Mouse (Mus musculus): ENCODE data around the gene Atxn1. TPM values are rescaled to one million over a fixed set of nuclear protein-coding genes. Genes with fewer than 3 reads are reported as not detected.

Atxn1 gene
- total and polyA plus RNA-seq, 3 experiments: 8.0 to 13.1 (median 9.7) TPM

- peak; percentile 21 for DNase-seq (ENCODE audit: extremely low read depth)
- dilution Hi-C loops (cut with MboI; ENCODE audit: extremely low pct_ligation_motif_present, extremely low pct_unique_long_range_greater_than_20kb, low sequenced_read_pairs): no loop called here
These were observed 364.4 kb downstream of the Atxn1 start for GRCm38 (mm10) chr13:45600443-45600842.

GRCm38 (mm10) chr13:45599831-45600230 is 365.0 kb downstream of the Atxn1 start:
- Histone ChIP-seq H3K36me3 (replicated peaks in 1 of 2; ENCODE audit: control insufficient read depth in 1 of 2, insufficient read depth in 1 of 2, low read length in 1 of 2) (peaks cover 4 to 54% of the 10 kb centered on the region in 2 experiments), H3K79me2 (replicated peaks; ENCODE audit: control insufficient read depth, extremely low read depth, insufficient read depth, poor library complexity, severe bottlenecking) (no peaks in the 10 kb centered on the region; the same call in 1 of the 2 replicates), H3K4me3 (replicated peaks in 1 of 3; ENCODE audit: low read depth in 2 of 3, low read length in 2 of 3, poor library complexity in 1 of 3) (no peak overlapping the region), H3K27me3 (replicated peaks) (no peaks in the 10 kb centered on the region), H3K9me3 (replicated peaks; ENCODE audit: low read length) (no peaks in the 10 kb centered on the region), H3K4me1 (ENCODE audit: control insufficient read depth in 1 of 2, insufficient read depth in 2 of 2) (peaks cover 0 to 11% of the 10 kb centered on the region in 2 experiments; a peak in 1 of 4 replicates), H3K27ac (ENCODE audit: insufficient read depth, low read depth) (no peak overlapping the region), H3K4me2 (ENCODE audit: insufficient read depth, low read depth, poor library complexity, severe bottlenecking) (no peak overlapping the region), H3K9ac (ENCODE audit: insufficient read depth, low read depth) (no peak overlapping the region)
- DNase-seq (ENCODE audit: extremely low read depth): no peak
- no peak for TF ChIP-seq MAZ (IDR thresholded peaks at IDR 0.05; ENCODE audit: low read depth, low read length)
- no peak for TF ChIP-seq ETS1 (conservative IDR thresholded peaks at IDR 0.05; ENCODE audit: low read depth, low read length)
- TF ChIP-seq EP300 (IDR thresholded peaks at IDR 0.05; ENCODE audit: low read length): no peak
- in situ Hi-C loops (cut with MboI; ENCODE audit: low pct_ligation_motif_present, low pct_unique_long_range_greater_than_20kb, low sequenced_read_pairs): no loop called here
- dilution Hi-C loops (cut with MboI; ENCODE audit: extremely low pct_ligation_motif_present, extremely low pct_unique_long_range_greater_than_20kb, low sequenced_read_pairs): no loop called here

More at GRCm38 (mm10) chr13:45600443-45600842, 364.4 kb downstream of the Atxn1 start:
- Histone ChIP-seq H3K4me1 (ENCODE audit: control insufficient read depth in 1 of 2, insufficient read depth in 2 of 2) (peaks cover 0 to 11% of the 10 kb centered on the region in 2 experiments; a peak in 1 of 4 replicates), H3K9ac (ENCODE audit: insufficient read depth, low read depth) (no peak overlapping the region), H3K4me2 (ENCODE audit: insufficient read depth, low read depth, poor library complexity, severe bottlenecking) (no peak overlapping the region), H3K79me2 (replicated peaks; ENCODE audit: control insufficient read depth, extremely low read depth, insufficient read depth, poor library complexity, severe bottlenecking) (no peaks in the 10 kb centered on the region; the same call in 1 of the 2 replicates), H3K27ac (ENCODE audit: insufficient read depth, low read depth) (no peak overlapping the region), H3K27me3 (replicated peaks) (no peaks in the 10 kb centered on the region), H3K4me3 (replicated peaks in 1 of 3; ENCODE audit: low read depth in 2 of 3, low read length in 2 of 3, poor library complexity in 1 of 3) (no peak overlapping the region), H3K36me3 (replicated peaks in 1 of 2; ENCODE audit: control insufficient read depth in 1 of 2, insufficient read depth in 1 of 2, low read length in 1 of 2) (peaks cover 6 to 55% of the 10 kb centered on the region in 2 experiments), H3K9me3 (replicated peaks; ENCODE audit: low read length) (no peaks in the 10 kb centered on the region)
- in situ Hi-C loops (cut with MboI; ENCODE audit: low pct_ligation_motif_present, low pct_unique_long_range_greater_than_20kb, low sequenced_read_pairs): no loop called here
- TF ChIP-seq MEF2A (IDR thresholded peaks at IDR 0.05; ENCODE audit: borderline replicate concordance, low read depth, low read length) (no peak), ZC3H11A (IDR thresholded peaks at IDR 0.05; ENCODE audit: low read depth, low read length) (no peak), JUN (IDR thresholded peaks at IDR 0.05; ENCODE audit: insufficient read depth, low read depth, low read length) (no peak), RAD21 (IDR thresholded peaks at IDR 0.05; ENCODE audit: low read depth, low read length) (no peak), GABPA (IDR thresholded peaks at IDR 0.05; ENCODE audit: insufficient replicate concordance, low read depth, low read length) (no peak), MYC (IDR thresholded peaks at IDR 0.05; ENCODE audit: low read depth, low read length) (no peak), MXI1 (IDR thresholded peaks at IDR 0.05; ENCODE audit: low read depth, low read length) (no peak), POLR2AphosphoS2 (IDR thresholded peaks at IDR 0.05; ENCODE audit: low read depth, low read length) (no peak), EP300 (IDR thresholded peaks at IDR 0.05; ENCODE audit: low read length) (no peak), CHD2 (IDR thresholded peaks at IDR 0.05; ENCODE audit: low read length) (no peak), IRF4 (IDR thresholded peaks at IDR 0.05; ENCODE audit: low read depth, low read length) (no peak), CTCF (conservative IDR thresholded peaks at IDR 0.05 in 1 of 2, IDR thresholded peaks at IDR 0.05 in 1 of 2; ENCODE audit: low read depth in 2 of 2, low read length in 2 of 2) (no peak), USF1 (IDR thresholded peaks at IDR 0.05; ENCODE audit: low read depth, low read length) (no peak), NELFE (IDR thresholded peaks at IDR 0.05; ENCODE audit: low read depth, low read length) (no peak), RCOR1 (conservative IDR thresholded peaks at IDR 0.05; ENCODE audit: low read depth, low read length) (no peak), ETS1 (conservative IDR thresholded peaks at IDR 0.05; ENCODE audit: low read depth, low read length) (no peak), NRF1 (IDR thresholded peaks at IDR 0.05; ENCODE audit: low read depth, low read length) (no peak), KAT2A (IDR thresholded peaks at IDR 0.05; ENCODE audit: insufficient replicate concordance, low read length) (no peak), BHLHE40 (IDR thresholded peaks at IDR 0.05; ENCODE audit: low read depth, low read length) (no peak), SMC3 (IDR thresholded peaks at IDR 0.05; ENCODE audit: low read depth, low read length) (no peak)
